Mouse (Mus musculus) spleen, postnatal 4 days (tissue): ENCODE measurements at regions not wholly inside any gene's neighbourhood (a gene's known extent, or its start where the extent isn't known, plus 50 kb on each side); places are given as distances from the start of the nearest gene placed in this dataset.

Experiments used
- DNase-seq, 2 experiments: peaks; one replicate each; pipeline ENCODE4 v3.0.0; 2022; ENCODE audit warnings: low spot score in 2 of 2

GRCm38 (mm10) chr9:97297538-97297937, 72.2 kb downstream of the Trim42 start:
- DNase-seq: no peak

DNA sequence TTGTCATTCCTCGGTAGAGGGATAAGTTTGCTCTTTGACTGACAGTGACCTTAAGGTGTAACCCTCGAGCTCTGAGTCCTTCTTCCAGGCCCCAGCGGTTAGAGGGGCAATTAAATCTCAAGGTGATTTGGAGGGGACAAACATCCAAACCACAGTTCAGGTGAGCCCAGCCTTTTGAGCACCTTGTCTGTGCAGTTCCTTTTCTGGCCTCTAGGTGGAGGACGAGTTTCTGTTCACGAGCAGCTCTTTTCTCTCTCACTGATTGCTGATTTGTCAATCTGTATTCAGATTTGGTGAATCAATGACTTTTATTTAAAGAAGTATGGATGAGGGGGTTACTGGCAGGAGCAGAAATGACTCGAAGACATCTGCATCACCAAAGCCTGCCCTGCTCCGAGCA, 74.0 kb downstream of the Trim42 start:
- DNase-seq: no peak

DNA sequence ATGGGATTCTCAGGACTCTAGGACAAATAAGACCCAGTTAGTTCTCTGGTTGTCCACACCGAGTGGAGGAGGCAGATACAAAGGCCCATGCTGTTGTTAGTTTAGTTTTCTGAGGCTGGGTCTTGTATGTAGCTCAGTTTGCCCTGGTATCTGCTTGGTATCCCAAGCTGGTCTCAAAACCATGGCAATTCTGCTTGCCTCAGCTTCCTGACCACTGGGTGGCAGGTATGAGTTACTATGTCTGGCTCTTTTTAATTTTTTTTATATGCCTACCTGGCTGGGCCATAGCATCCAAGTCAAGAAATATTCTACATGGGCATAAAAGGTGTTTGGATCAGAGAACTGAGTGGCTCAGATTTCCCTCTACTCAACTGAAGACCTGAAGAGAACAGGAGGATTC, 77.9 kb downstream of the Trim42 start:
- DNase-seq: no peak

GRCm38 (mm10) chr9:97284282-97284802, 85.4 kb downstream of the Trim42 start:
- DNase-seq: no peak

- no peak for DNase-seq
These were observed 87.7 kb downstream of the Trim42 start for GRCm38 (mm10) chr9:97282090-97282489.

DNA sequence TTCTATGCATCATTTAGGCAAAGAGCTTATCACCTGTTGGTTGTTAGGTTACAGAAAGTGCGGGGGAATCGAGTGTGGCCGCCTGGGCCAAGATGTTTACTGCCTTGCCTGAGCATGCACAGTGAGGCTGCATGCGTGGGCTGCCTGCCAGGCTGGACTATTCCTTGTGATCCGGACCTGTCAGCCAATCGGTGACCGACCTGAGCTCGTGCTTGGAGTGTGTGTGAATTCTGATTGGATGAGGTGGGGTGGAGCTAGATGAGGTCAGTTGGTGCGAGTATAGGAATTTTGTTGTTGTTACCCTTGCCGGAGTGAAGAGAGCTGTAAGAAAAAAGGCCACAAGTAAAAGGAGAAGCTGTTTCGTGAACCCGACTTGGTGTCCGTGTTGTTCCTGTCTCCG, 94.3 kb downstream of the Trim42 start:
- peak in 1 of 2 experiments; percentile 58 for DNase-seq

DNA sequence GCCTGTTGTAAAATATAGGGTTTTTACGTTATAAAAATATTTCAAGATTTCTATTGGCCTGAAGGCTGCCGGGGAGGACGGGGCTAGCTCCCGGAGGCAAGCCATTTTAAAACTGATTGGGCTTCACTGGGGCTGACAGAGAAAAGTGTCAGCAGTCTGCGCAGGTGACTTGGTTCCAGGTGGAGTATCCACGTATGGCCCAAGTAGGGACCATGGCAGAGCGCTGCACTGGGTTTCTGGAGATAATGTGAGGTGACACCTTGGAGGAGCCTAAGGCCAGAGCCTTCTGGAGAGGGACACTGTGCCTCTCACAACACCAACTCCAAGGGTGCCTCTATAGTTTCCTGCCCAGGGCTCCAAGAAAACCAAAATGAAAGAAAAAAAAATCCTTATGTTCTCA, 95.9 kb downstream of the Trim42 start:
- peak in 1 of 2 experiments; percentile 50 for DNase-seq

DNA sequence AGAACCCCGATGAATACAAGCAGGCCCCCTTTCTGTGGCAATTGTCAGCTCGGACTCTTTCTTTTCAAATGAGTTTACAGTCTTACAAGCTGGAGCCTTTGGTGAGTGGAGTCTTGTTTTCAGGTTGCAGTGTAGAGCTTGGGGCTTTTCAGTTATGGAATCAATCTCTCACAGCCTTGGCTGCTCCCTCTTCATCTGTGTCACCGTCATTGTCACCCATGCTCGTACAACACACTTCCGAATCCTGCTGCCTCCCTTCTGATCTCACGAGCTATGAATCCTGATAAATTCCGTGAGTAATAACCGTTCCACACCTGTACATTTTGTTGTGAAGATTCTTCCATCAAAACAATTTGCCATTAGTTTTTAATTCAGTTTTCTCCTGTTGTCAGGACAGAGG, 97.7 kb downstream of the Trim42 start:
- peak in 1 of 2 experiments; percentile 43 for DNase-seq

DNA sequence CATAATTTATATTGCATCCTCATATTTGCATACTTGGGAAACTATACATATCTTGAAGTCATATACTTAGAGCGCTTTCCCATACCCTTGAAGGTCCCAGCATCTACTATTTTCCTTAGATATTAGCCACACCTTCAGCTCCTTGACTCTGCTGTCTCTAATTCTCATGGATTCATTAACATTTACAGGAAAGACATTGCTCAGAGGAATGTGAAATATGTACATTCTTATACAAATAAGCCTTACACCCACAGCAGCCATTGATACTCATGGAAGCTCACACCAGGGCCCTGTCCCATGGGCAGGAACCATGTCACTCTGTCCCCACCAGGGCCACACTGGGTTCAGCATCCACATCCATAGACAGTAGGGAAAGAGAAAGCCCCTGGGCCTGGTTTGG, 122.1 kb downstream of the Trim42 start:
- no peak for DNase-seq

DNA sequence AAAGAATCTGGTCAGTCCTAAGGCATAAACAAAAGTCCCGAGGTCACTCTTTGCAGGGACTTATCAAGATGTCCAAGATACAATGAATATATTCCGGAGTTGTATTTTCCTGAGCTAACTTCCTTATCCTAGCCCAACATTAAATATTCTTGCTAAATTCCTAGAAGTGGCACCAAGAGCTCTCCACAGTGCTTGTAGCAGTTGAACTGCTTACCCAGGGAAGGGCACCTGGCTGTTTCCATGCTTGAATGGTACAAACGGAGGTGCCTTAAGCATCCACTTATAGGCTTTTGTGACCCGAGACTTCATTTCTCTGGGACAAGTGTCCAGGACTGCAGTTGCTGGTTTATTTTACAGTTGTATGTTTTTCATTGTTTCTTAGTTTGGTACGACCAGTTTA, 115.1 kb upstream of the Slc25a36 start:
- DNase-seq: no peak

DNA sequence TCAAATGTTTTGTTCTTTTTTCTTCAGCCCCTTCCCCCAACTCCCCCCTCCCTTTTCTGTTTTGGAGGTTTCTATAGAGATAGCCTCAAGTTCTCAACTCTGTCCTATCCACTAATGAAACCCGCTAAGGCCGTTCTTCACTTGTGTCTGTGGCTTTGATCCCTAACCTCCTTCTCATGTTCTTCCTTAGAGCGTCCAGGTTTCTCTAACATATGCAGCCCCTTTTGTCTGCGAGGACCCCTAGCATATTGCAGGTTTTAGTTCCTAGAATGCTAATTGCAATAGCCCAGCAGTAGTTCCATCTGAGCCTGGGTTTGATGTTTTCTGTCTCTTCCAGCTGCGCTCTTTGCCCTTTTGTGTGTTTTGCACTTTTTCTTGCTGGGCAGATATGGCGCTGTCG, 113.6 kb upstream of the Slc25a36 start:
- no peak for DNase-seq

GRCm38 (mm10) chr9:97214806-97215205, 103.8 kb upstream of the Slc25a36 start:
- no peak for DNase-seq

GRCm38 (mm10) chr9:97190321-97190860, 79.4 kb upstream of the Slc25a36 start:
- no peak for DNase-seq

DNA sequence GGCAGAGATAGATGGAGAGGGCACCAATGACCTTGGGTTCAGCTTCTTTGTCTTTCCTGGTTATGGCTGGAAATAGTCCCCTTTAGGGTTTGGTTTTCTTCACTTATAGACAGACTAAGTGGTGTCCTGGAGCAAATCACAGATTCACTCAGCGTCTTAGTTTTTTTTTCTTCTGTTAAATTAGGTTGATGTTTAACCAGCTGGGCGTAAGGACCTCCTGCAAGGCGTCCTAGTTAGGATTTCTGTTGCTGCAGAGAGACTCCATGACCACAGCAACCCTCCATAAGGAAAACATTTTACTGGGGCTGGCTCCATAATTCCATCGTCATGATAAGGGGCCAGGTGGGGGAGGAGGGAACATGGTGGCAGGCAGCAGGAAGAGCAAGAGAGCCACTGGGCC, 78.7 kb upstream of the Slc25a36 start:
- DNase-seq: no peak

DNA sequence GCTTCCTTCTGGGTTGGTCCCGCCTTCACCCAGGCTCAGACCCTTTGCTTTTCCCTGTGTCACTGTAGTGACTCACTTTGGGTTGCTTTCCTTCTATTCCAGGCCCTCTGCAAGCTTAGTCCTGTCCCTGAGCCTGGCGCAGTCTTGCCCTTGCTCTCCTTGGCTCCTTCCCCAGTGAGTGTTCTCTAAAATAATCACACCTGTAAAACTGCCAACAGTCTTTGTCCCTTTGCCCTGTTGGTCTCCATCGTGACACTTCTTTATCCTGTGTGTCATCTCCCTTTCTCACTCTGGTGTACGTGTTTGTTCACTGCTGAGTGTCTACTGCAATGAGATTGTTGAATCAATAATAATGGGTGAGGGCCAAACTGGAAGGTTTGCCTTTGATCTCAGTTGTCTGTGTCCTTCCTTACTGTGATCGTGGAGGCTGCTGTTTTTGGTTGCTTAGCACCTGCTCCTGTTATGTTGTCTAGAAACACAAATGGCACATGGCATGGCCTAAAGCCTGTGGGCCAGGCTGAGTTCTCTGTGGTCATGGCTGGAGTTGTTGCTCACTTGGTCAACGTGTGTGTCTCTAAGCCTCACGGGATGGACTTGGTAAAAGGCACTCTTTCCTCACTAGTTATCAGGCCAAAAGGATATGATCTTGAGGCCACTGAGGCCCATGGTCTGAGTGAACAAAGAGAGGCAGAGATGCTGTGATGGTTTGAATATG, 77.8 kb upstream of the Slc25a36 start:
- DNase-seq: no peak

DNA sequence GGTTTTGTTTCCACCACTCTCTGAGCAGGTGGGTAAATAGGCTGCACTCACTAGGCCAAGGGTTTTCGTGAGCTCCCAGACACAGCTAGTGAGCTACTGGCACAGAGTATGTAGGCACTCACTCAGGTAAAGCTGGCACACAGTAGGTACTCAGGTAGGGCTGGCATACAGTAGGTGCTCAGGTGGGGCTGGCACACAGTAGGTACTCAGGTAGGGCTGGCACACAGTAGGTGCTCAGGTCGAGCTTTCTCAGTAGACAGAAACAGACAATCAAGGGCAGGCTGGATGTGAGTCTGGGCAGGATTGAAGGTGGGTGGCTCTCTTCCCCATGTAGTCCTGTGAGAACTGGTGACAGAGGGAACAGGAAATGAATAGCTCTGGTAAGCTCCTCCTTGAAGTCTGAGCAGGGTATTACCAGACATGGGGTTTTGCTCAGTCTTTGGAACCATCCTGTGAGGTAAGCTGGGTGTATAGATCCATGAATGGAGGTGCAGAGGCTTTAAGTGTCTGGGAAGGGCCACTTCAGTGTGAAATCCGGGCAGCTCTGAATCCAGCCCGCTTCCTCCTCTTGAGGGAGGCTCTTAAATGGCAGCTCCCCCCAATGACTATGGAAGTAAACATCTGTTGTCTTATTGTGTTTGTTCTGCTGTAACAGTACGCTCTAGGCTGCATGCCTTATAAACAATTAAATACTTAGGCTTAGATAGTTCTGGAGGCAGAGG, 62.4 kb upstream of the Slc25a36 start:
- DNase-seq: no peak

DNA sequence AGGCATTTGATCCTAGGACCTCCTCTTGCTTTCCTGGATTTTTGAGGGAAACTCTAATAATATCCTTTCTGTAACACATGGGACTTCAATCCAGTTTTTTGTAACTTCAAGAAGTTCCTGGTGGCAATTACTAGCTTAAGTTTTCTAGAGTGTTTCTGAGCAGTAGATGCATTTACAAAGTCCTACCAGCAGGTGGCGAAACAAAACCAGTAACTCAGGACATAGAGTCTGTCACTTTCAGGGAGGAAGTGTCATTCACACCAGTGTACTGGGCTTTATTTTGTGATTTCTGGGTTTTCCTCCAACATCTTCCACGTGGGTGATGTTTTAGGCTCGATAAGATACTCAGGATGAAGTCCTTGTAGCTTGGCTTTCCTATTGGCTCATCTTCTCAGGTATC, 61.1 kb upstream of the Slc25a36 start:
- DNase-seq: no peak

DNA sequence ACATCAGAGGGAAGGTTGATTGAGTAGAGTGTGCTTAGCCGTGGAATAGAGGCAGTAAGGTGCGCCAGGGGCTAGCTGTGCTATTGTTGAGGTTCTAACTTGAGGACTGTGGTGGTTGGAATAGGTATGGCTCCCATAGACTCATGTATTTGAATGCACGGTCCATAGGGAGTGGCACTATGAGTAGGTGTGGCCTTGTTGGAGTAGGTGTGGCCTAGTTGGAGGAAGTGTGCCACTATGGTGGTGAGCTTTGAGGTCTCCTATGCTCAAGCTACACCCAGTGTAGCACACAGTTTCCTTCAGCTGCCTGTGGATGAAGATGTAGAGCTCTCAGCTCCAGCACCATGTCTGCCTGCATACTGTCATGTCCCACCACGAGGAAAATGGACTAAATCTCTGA, 60.5 kb upstream of the Slc25a36 start:
- DNase-seq: no peak

DNA sequence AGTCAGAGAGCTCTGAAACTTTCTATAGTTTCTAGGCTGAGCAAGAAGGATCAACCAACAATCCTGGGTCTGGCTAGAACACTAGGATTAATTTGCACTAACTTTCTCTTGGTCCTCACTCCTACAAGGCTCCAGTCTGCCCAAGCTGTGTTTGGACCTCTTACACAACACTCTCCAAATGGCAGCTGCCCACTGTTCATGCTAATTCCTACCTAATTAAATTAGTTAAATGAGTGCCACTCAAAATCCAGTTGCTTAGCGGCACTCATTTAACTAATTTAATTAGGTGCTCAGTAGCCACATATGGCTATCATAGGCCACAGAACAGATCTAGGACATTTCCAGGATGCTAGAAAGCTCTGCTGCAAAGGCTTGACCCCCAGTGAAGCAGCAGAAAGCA, 59.9 kb upstream of the Slc25a36 start:
- no peak for DNase-seq

GRCm38 (mm10) chr9:97162465-97162864, 51.5 kb upstream of the Slc25a36 start:
- DNase-seq: no peak
